ENCODE assay signal across 10 mouse cellular contexts in genomic region chr5:24482247-24483079, GRCm38 (mm10). TPM values are rescaled to one million over a fixed set of nuclear protein-coding genes. Genes with fewer than 3 reads are reported as not detected.
DNase-seq lines count a peak whose midpoint lies in the region; ATAC-seq and TF ChIP-seq lines count a peak whose summit lies in the region.
"Had no signal": no experiment of that assay in that cellular context is flagged by ENCODE, and none has a peak within 500 bp of the region (broad histone marks: within the 10 kb centered on the region; RNA-seq: fewer than 3 reads in every experiment).

No protein-coding gene starts in this region.

- H3K27me3 ChIP-seq in heart, embryonic 10.5 days (ENCODE audit: insufficient read depth, poor library complexity, severe bottlenecking): peaks cover 16% of the 10 kb centered on the region; the same call in 1 of the 2 replicates
- H3K27me3 ChIP-seq in heart, adult 2 months (ENCODE audit: control insufficient read depth, insufficient read depth, low read length): no peaks in the 10 kb centered on the region
- no peaks in the 10 kb centered on the region; the same call in 1 of the 2 replicates for H3K27me3 ChIP-seq in hindbrain, embryonic 11.5 days (ENCODE audit: control insufficient read depth, insufficient read depth, low read length)
- no peaks in the 10 kb centered on the region for H3K27me3 ChIP-seq in neural tube, embryonic 13.5 days

- no peak for DNase-seq in heart, embryonic 10.5 days (ENCODE audit: low spot score)
- DNase-seq in heart, adult 2 months: no peak
- DNase-seq in hindbrain, embryonic 11.5 days (ENCODE audit: low spot score): peak; percentile 48
- peak; percentile 83 for DNase-seq in kidney, postnatal 10 days
- DNase-seq in right cerebral cortex, postnatal 36 days (ENCODE audit: low spot score in 2 of 2): no peak
- no peak for DNase-seq in cerebellum, adult 9-10 months
- DNase-seq in heart, adult 8-10 months (ENCODE audit: low spot score): no peak

- no peak overlapping the region for H3K4me3 ChIP-seq in heart, embryonic 10.5 days
- no peak overlapping the region for H3K4me3 ChIP-seq in heart, adult 2 months
- H3K4me3 ChIP-seq in hindbrain, embryonic 11.5 days (ENCODE audit: low read depth, low read length): no peak overlapping the region
- no peak overlapping the region for H3K4me3 ChIP-seq in neural tube, embryonic 13.5 days
- H3K4me3 ChIP-seq: heart, embryonic 15.5 days had no signal

- no peak for TF ChIP-seq POLR2A in heart, adult 2 months (IDR thresholded peaks at IDR 0.05; ENCODE audit: insufficient read depth, low read depth, low read length)

- peaks cover 52% of the 10 kb centered on the region for H3K4me1 ChIP-seq in heart, embryonic 10.5 days
- H3K4me1 ChIP-seq in heart, adult 2 months (ENCODE audit: control insufficient read depth, insufficient read depth, low read length): peaks cover 3% of the 10 kb centered on the region
- H3K4me1 ChIP-seq in hindbrain, embryonic 11.5 days (replicated peaks; ENCODE audit: control insufficient read depth, insufficient read depth, low read length): peaks cover 33% of the 10 kb centered on the region
- peaks cover 71% of the 10 kb centered on the region for H3K4me1 ChIP-seq in neural tube, embryonic 13.5 days (replicated peaks)

- no peaks in the 10 kb centered on the region for H3K9me3 ChIP-seq in heart, embryonic 10.5 days
- H3K9me3 ChIP-seq in hindbrain, embryonic 11.5 days (ENCODE audit: control insufficient read depth, low read length): no peaks in the 10 kb centered on the region
- H3K9me3 ChIP-seq in neural tube, embryonic 13.5 days: no peaks in the 10 kb centered on the region
- H3K9me3 ChIP-seq: heart, embryonic 15.5 days had no signal

- ATAC-seq in hindbrain, embryonic 11.5 days (ENCODE audit: low FRiP score): peak; percentile 8; the same call in 1 of the 2 replicates
- ATAC-seq in neural tube, embryonic 13.5 days (ENCODE audit: low read depth): no peak

- peaks cover 80% of the 10 kb centered on the region for H3K36me3 ChIP-seq in heart, embryonic 10.5 days
- H3K36me3 ChIP-seq in heart, adult 2 months (ENCODE audit: control insufficient read depth, insufficient read depth, low read length): no peaks in the 10 kb centered on the region
- H3K36me3 ChIP-seq in hindbrain, embryonic 11.5 days (ENCODE audit: control insufficient read depth, insufficient read depth, low read length): peaks cover 7% of the 10 kb centered on the region; the same call in 1 of the 2 replicates
- H3K36me3 ChIP-seq in neural tube, embryonic 13.5 days: peaks cover 73% of the 10 kb centered on the region

- intact Hi-C loops in heart, adult 2 months (cut with DNase I): no loop called here

- H3K9ac ChIP-seq in heart, adult 2 months (ENCODE audit: low read depth, low read length): no peak overlapping the region
- peak overlapping the region; percentile 45; the same call in 1 of the 2 replicates for H3K9ac ChIP-seq in hindbrain, embryonic 11.5 days (ENCODE audit: low read depth, low read length)
- H3K9ac ChIP-seq in neural tube, embryonic 13.5 days: peak overlapping the region; percentile 31; the same call in 1 of the 2 replicates
- H3K9ac ChIP-seq: heart, embryonic 15.5 days had no signal

- H3K79me2 ChIP-seq in heart, adult 2 months (replicated peaks; ENCODE audit: control insufficient read depth, insufficient read depth, low read length): no peaks in the 10 kb centered on the region

- TF ChIP-seq EP300 in heart, adult 2 months (IDR thresholded peaks at IDR 0.05; ENCODE audit: insufficient read depth, low read depth, low read length): no peak

- 53% methylated on average over 41 of the region's 41 CpGs for WGBS in heart, embryonic 10.5 days
- 71% methylated on average over 35 of the region's 41 CpGs for WGBS in heart, adult 2 months
- 42% methylated on average over 31 of the region's 41 CpGs for WGBS in hindbrain, embryonic 11.5 days
- WGBS in neural tube, embryonic 13.5 days: 51% methylated on average over 40 of the region's 41 CpGs

- no peak overlapping the region for H3K4me2 ChIP-seq in hindbrain, embryonic 11.5 days (replicated peaks; ENCODE audit: low read depth, low read length)
- H3K4me2 ChIP-seq in neural tube, embryonic 13.5 days: no peak overlapping the region
- H3K4me2 ChIP-seq: heart, embryonic 15.5 days had no signal

- TF ChIP-seq CTCF in heart, adult 2 months (IDR thresholded peaks at IDR 0.05): no peak

- H3K27ac ChIP-seq in heart, embryonic 10.5 days: peak overlapping the region; percentile 37; the same call in 1 of the 2 replicates
- no peak overlapping the region for H3K27ac ChIP-seq in heart, adult 2 months
- H3K27ac ChIP-seq in hindbrain, embryonic 11.5 days (ENCODE audit: low read depth, low read length): peak overlapping the region; percentile 60
- H3K27ac ChIP-seq in neural tube, embryonic 13.5 days (replicated peaks): peak overlapping the region; percentile 42
- H3K27ac ChIP-seq: heart, embryonic 15.5 days had no signal

RNA-seq across cellular contexts. Expression of gene Agap3, which starts 30.5 kb away (rescaled TPM):
- 20.1 and 30.1 TPM in 2 replicates for polyA plus RNA-seq in heart, embryonic 10.5 days (2016; fragmentation: Nextera tagmentation; extraction: Ambion mirVana)
- total RNA-seq in heart, adult 2 months (2021): 100 to 1,000 TPM in 1 of 2 experiments, 10 to 100 TPM in 1; 88.4 to 103 TPM
- polyA plus RNA-seq in heart, adult 2 months (2012; rRNA removed): 78.1 and 102 TPM in 2 replicates
- polyA plus RNA-seq in hindbrain, embryonic 11.5 days (2014; fragmentation: Nextera tagmentation; extraction: Ambion mirVana): 38.8 and 50.1 TPM in 2 replicates
- polyA plus RNA-seq in neural tube, embryonic 13.5 days (2015; fragmentation: Nextera tagmentation; extraction: Ambion mirVana): 64.6 and 80.9 TPM in 2 replicates
- 100 to 1,000 TPM in 1 of 4 experiments, 10 to 100 TPM in 3; 88.8 to 101 (median 95.0) TPM for total RNA-seq in heart, adult 8-10 months (2022)

RNA-seq across cellular contexts. Expression of gene Tmub1, which starts 34.8 kb away (rescaled TPM):
- 21.3 and 22.3 TPM in 2 replicates for polyA plus RNA-seq in heart, embryonic 10.5 days (2016; fragmentation: Nextera tagmentation; extraction: Ambion mirVana)
- 10 to 100 TPM; 10.4 to 13.9 TPM for total RNA-seq in heart, adult 2 months (2021)
- polyA plus RNA-seq in heart, adult 2 months (2012; rRNA removed): 28.5 and 34.0 TPM in 2 replicates
- polyA plus RNA-seq in hindbrain, embryonic 11.5 days (2014; fragmentation: Nextera tagmentation; extraction: Ambion mirVana): 30.0 and 33.6 TPM in 2 replicates
- 51.2 TPM in 2 replicates for polyA plus RNA-seq in neural tube, embryonic 13.5 days (2015; fragmentation: Nextera tagmentation; extraction: Ambion mirVana)
- total RNA-seq in heart, adult 8-10 months (2022): 10 to 100 TPM in 3 of 4 experiments, 1 to 10 TPM in 1; 9.8 to 12.3 (median 11.8) TPM

RNA-seq across cellular contexts. Expression of gene Fastk, which starts 37.4 kb away (rescaled TPM):
- 156 and 197 TPM in 2 replicates for polyA plus RNA-seq in heart, embryonic 10.5 days (2016; fragmentation: Nextera tagmentation; extraction: Ambion mirVana)
- total RNA-seq in heart, adult 2 months (2021): 100 to 1,000 TPM; 287 to 328 TPM
- polyA plus RNA-seq in heart, adult 2 months (2012; rRNA removed): 609 and 613 TPM in 2 replicates
- 86.7 and 88.5 TPM in 2 replicates for polyA plus RNA-seq in hindbrain, embryonic 11.5 days (2014; fragmentation: Nextera tagmentation; extraction: Ambion mirVana)
- 89.4 and 102 TPM in 2 replicates for polyA plus RNA-seq in neural tube, embryonic 13.5 days (2015; fragmentation: Nextera tagmentation; extraction: Ambion mirVana)
- total RNA-seq in heart, adult 8-10 months (2022): 100 to 1,000 TPM; 297 to 351 (median 327) TPM

RNA-seq across cellular contexts. Expression of gene Gbx1, which starts 44.5 kb away (rescaled TPM):
- polyA plus RNA-seq in heart, embryonic 10.5 days (2016; fragmentation: Nextera tagmentation; extraction: Ambion mirVana): 0.06 TPM in 1 of 2 replicates, not detected in the other
- total RNA-seq in heart, adult 2 months (2021): not detected
- 0.06 TPM in 1 of 2 replicates, not detected in the other for polyA plus RNA-seq in heart, adult 2 months (2012; rRNA removed)
- polyA plus RNA-seq in hindbrain, embryonic 11.5 days (2014; fragmentation: Nextera tagmentation; extraction: Ambion mirVana): 1.0 and 1.9 TPM in 2 replicates
- 11.2 and 16.1 TPM in 2 replicates for polyA plus RNA-seq in neural tube, embryonic 13.5 days (2015; fragmentation: Nextera tagmentation; extraction: Ambion mirVana)
- not detected for total RNA-seq in heart, adult 8-10 months (2022)
- total RNA-seq: adrenal gland, adult 2 months had no signal
- polyA plus RNA-seq: adrenal gland, adult 2 months; heart, embryonic 15.5 days had no signal

RNA-seq across cellular contexts. Expression of gene Asb10, which starts 58.3 kb away (rescaled TPM):
- polyA plus RNA-seq in heart, embryonic 10.5 days (2016; fragmentation: Nextera tagmentation; extraction: Ambion mirVana): 1.6 and 3.3 TPM in 2 replicates
- 10 to 100 TPM; 80.8 to 93.5 TPM for total RNA-seq in heart, adult 2 months (2021)
- 138 and 163 TPM in 2 replicates for polyA plus RNA-seq in heart, adult 2 months (2012; rRNA removed)
- polyA plus RNA-seq in hindbrain, embryonic 11.5 days (2014; fragmentation: Nextera tagmentation; extraction: Ambion mirVana): 0.20 and 0.33 TPM in 2 replicates
- 0.15 and 0.25 TPM in 2 replicates for polyA plus RNA-seq in neural tube, embryonic 13.5 days (2015; fragmentation: Nextera tagmentation; extraction: Ambion mirVana)
- 100 to 1,000 TPM in 2 of 4 experiments, 10 to 100 TPM in 2; 97.3 to 112 (median 103) TPM for total RNA-seq in heart, adult 8-10 months (2022)
- total RNA-seq: adrenal gland, adult 2 months had no signal

Comparison
In these comparisons a context has a peak if more than half of its experiments do, and no peak if none do; other contexts are left out.
1. DNase-seq: peak in hindbrain, embryonic 11.5 days (single experiment) and kidney, postnatal 10 days (single experiment); none in heart, embryonic 10.5 days (single experiment), heart, adult 2 months (0 of 2), right cerebral cortex, postnatal 36 days (0 of 2), cerebellum, adult 9-10 months (single experiment) and heart, adult 8-10 months (single experiment).